Mouse (Mus musculus): Measurements from ENCODE around the gene Pigc. TPM values are rescaled to one million over a fixed set of nuclear protein-coding genes. Genes with fewer than 3 reads are reported as not detected.
A peak's percentile ranks its signal among the peaks of the same experiment; 100 is the strongest.

The Pigc gene
- polyA plus RNA-seq, 1 experiment from 2014 or later = 25.8 TPM

GRCm38 (mm10) chr1:162009086-162009485 lies 40.1 kb downstream of the Pigc start:
- Histone ChIP-seq H3K4me2 (no peak overlapping the region), H3K9me3 (replicated peaks; ENCODE audit: control insufficient read depth, low read length) (no peaks in the 10 kb centered on the region), H3K27ac (ENCODE audit: low read depth, low read length) (peak overlapping the region; percentile 69; the same call in 1 of the 2 replicates), H3K4me3 (ENCODE audit: low read depth, low read length) (no peak overlapping the region), H3K9ac (ENCODE audit: low read depth, low read length) (no peak overlapping the region), H3K27me3 (ENCODE audit: control insufficient read depth, insufficient read depth, low read length) (no peaks in the 10 kb centered on the region), H3K36me3 (ENCODE audit: control insufficient read depth, insufficient read depth, low read length) (no peaks in the 10 kb centered on the region), H3K4me1 (ENCODE audit: control insufficient read depth, insufficient read depth, low read length) (peaks cover 32% of the 10 kb centered on the region)
- 45% methylated on average over 8 of the region's 8 CpGs for WGBS (ENCODE audit: insufficient replicate concordance)
- no peak for ATAC-seq (replicated peaks; ENCODE audit: insufficient number of reproducible peaks, low FRiP score, low TSS enrichment)

GRCm38 (mm10) chr1:162011523-162012245 lies 42.7 kb downstream of the Pigc start:
- H3K9ac ChIP-seq (ENCODE audit: low read depth, low read length) = no peak overlapping the region
- WGBS (ENCODE audit: insufficient replicate concordance) = 43% methylated on average over 16 of the region's 16 CpGs

GRCm38 (mm10) chr1:162013561-162013960 lies 44.6 kb downstream of the Pigc start:
- H3K36me3 ChIP-seq (ENCODE audit: control insufficient read depth, insufficient read depth, low read length) = no peaks in the 10 kb centered on the region
- H3K4me2 ChIP-seq = no peak overlapping the region
- 10% methylated on average over 4 of the region's 4 CpGs for WGBS (ENCODE audit: insufficient replicate concordance)
- H3K4me3 ChIP-seq (ENCODE audit: low read depth, low read length) = no peak overlapping the region
- H3K27me3 ChIP-seq (ENCODE audit: control insufficient read depth, insufficient read depth, low read length) = no peaks in the 10 kb centered on the region
- no peaks in the 10 kb centered on the region for H3K9me3 ChIP-seq (replicated peaks; ENCODE audit: control insufficient read depth, low read length)
- H3K9ac ChIP-seq (ENCODE audit: low read depth, low read length) = no peak overlapping the region
- peak overlapping the region; percentile 38 for H3K27ac ChIP-seq (ENCODE audit: low read depth, low read length)
- peaks cover 25% of the 10 kb centered on the region for H3K4me1 ChIP-seq (ENCODE audit: control insufficient read depth, insufficient read depth, low read length)
- ATAC-seq (replicated peaks; ENCODE audit: insufficient number of reproducible peaks, low FRiP score, low TSS enrichment) = no peak

More at GRCm38 (mm10) chr1:162011523-162012245, 42.7 kb downstream of the Pigc start:
- H3K27ac ChIP-seq (ENCODE audit: low read depth, low read length) = peak overlapping the region; percentile 22; the same call in 1 of the 2 replicates
- no peaks in the 10 kb centered on the region for H3K36me3 ChIP-seq (ENCODE audit: control insufficient read depth, insufficient read depth, low read length)
- no peaks in the 10 kb centered on the region for H3K9me3 ChIP-seq (replicated peaks; ENCODE audit: control insufficient read depth, low read length)
- H3K27me3 ChIP-seq (ENCODE audit: control insufficient read depth, insufficient read depth, low read length) = no peaks in the 10 kb centered on the region
- peaks cover 30% of the 10 kb centered on the region for H3K4me1 ChIP-seq (ENCODE audit: control insufficient read depth, insufficient read depth, low read length)
- peak overlapping the region; percentile 17 for H3K4me2 ChIP-seq
- ATAC-seq (replicated peaks; ENCODE audit: insufficient number of reproducible peaks, low FRiP score, low TSS enrichment) = 0 out of 2 replicates have a peak, but pooled peaks have one; percentile 15
- H3K4me3 ChIP-seq (ENCODE audit: low read depth, low read length) = no peak overlapping the region

- Histone ChIP-seq H3K9ac (ENCODE audit: low read depth, low read length) (no peak overlapping the region), H3K4me1 (ENCODE audit: control insufficient read depth, insufficient read depth, low read length) (peaks cover 17% of the 10 kb centered on the region), H3K4me2 (no peak overlapping the region), H3K9me3 (replicated peaks; ENCODE audit: control insufficient read depth, low read length) (no peaks in the 10 kb centered on the region), H3K4me3 (ENCODE audit: low read depth, low read length) (no peak overlapping the region), H3K27ac (ENCODE audit: low read depth, low read length) (peak overlapping the region; percentile 50; the same call in 1 of the 2 replicates), H3K36me3 (ENCODE audit: control insufficient read depth, insufficient read depth, low read length) (no peaks in the 10 kb centered on the region), H3K27me3 (ENCODE audit: control insufficient read depth, insufficient read depth, low read length) (no peaks in the 10 kb centered on the region)
- ATAC-seq (replicated peaks; ENCODE audit: insufficient number of reproducible peaks, low FRiP score, low TSS enrichment) = no peak
- WGBS (ENCODE audit: insufficient replicate concordance) = 52% methylated on average over 8 of the region's 8 CpGs
These were observed 46.4 kb downstream of the Pigc start for GRCm38 (mm10) chr1:162015247-162015862.

GRCm38 (mm10) chr1:162016982-162017381 lies 48.0 kb downstream of the Pigc start:
- H3K4me2 ChIP-seq = no peak overlapping the region
- no peak for ATAC-seq (replicated peaks; ENCODE audit: insufficient number of reproducible peaks, low FRiP score, low TSS enrichment)
- peak overlapping the region; percentile 86 for H3K27ac ChIP-seq (ENCODE audit: low read depth, low read length)
- no peak overlapping the region for H3K9ac ChIP-seq (ENCODE audit: low read depth, low read length)
- H3K4me3 ChIP-seq (ENCODE audit: low read depth, low read length) = no peak overlapping the region
- no peaks in the 10 kb centered on the region for H3K27me3 ChIP-seq (ENCODE audit: control insufficient read depth, insufficient read depth, low read length)
- H3K4me1 ChIP-seq (ENCODE audit: control insufficient read depth, insufficient read depth, low read length) = peaks cover 18% of the 10 kb centered on the region
- no peaks in the 10 kb centered on the region for H3K36me3 ChIP-seq (ENCODE audit: control insufficient read depth, insufficient read depth, low read length)
- no peaks in the 10 kb centered on the region for H3K9me3 ChIP-seq (replicated peaks; ENCODE audit: control insufficient read depth, low read length)
- WGBS (ENCODE audit: insufficient replicate concordance) = 42% methylated on average over 7 of the region's 7 CpGs

GRCm38 (mm10) chr1:162017975-162018600 lies 49.1 kb downstream of the Pigc start:
- H3K27ac ChIP-seq (ENCODE audit: low read depth, low read length) = peak overlapping the region; percentile 86
- no peaks in the 10 kb centered on the region for H3K36me3 ChIP-seq (ENCODE audit: control insufficient read depth, insufficient read depth, low read length)
- H3K4me2 ChIP-seq = no peak overlapping the region
- H3K4me3 ChIP-seq (ENCODE audit: low read depth, low read length) = no peak overlapping the region
- WGBS (ENCODE audit: insufficient replicate concordance) = 44% methylated on average over 13 of the region's 13 CpGs
- ATAC-seq (replicated peaks; ENCODE audit: insufficient number of reproducible peaks, low FRiP score, low TSS enrichment) = no peak
- H3K4me1 ChIP-seq (ENCODE audit: control insufficient read depth, insufficient read depth, low read length) = peaks cover 18% of the 10 kb centered on the region
- H3K27me3 ChIP-seq (ENCODE audit: control insufficient read depth, insufficient read depth, low read length) = no peaks in the 10 kb centered on the region
- H3K9me3 ChIP-seq (replicated peaks; ENCODE audit: control insufficient read depth, low read length) = no peaks in the 10 kb centered on the region
- H3K9ac ChIP-seq (ENCODE audit: low read depth, low read length) = no peak overlapping the region

GRCm38 (mm10) chr1:162018601-162018977 lies 49.6 kb downstream of the Pigc start:
- 68% methylated on average over 6 of the region's 6 CpGs for WGBS (ENCODE audit: insufficient replicate concordance)
- H3K27me3 ChIP-seq (ENCODE audit: control insufficient read depth, insufficient read depth, low read length) = no peaks in the 10 kb centered on the region
- no peak overlapping the region for H3K4me3 ChIP-seq (ENCODE audit: low read depth, low read length)
- no peaks in the 10 kb centered on the region for H3K36me3 ChIP-seq (ENCODE audit: control insufficient read depth, insufficient read depth, low read length)
- ATAC-seq (replicated peaks; ENCODE audit: insufficient number of reproducible peaks, low FRiP score, low TSS enrichment) = no peak
- H3K27ac ChIP-seq (ENCODE audit: low read depth, low read length) = peak overlapping the region; percentile 86
- no peak overlapping the region for H3K9ac ChIP-seq (ENCODE audit: low read depth, low read length)
- H3K9me3 ChIP-seq (replicated peaks; ENCODE audit: control insufficient read depth, low read length) = no peaks in the 10 kb centered on the region
- H3K4me1 ChIP-seq (ENCODE audit: control insufficient read depth, insufficient read depth, low read length) = peaks cover 13% of the 10 kb centered on the region
- no peak overlapping the region for H3K4me2 ChIP-seq

- no peak overlapping the region for H3K4me3 ChIP-seq (ENCODE audit: low read depth, low read length)
- no peak overlapping the region; the same call in 1 of the 2 replicates for H3K27ac ChIP-seq (ENCODE audit: low read depth, low read length)
- ATAC-seq (replicated peaks; ENCODE audit: insufficient number of reproducible peaks, low FRiP score, low TSS enrichment) = no peak
- no peaks in the 10 kb centered on the region for H3K27me3 ChIP-seq (ENCODE audit: control insufficient read depth, insufficient read depth, low read length)
- H3K9me3 ChIP-seq (replicated peaks; ENCODE audit: control insufficient read depth, low read length) = no peaks in the 10 kb centered on the region
- H3K9ac ChIP-seq (ENCODE audit: low read depth, low read length) = no peak overlapping the region
- H3K36me3 ChIP-seq (ENCODE audit: control insufficient read depth, insufficient read depth, low read length) = no peaks in the 10 kb centered on the region
- 71% methylated on average over 7 of the region's 7 CpGs for WGBS (ENCODE audit: insufficient replicate concordance)
- peaks cover 8% of the 10 kb centered on the region for H3K4me1 ChIP-seq (ENCODE audit: control insufficient read depth, insufficient read depth, low read length)
- no peak overlapping the region for H3K4me2 ChIP-seq
These were observed 51.3 kb downstream of the Pigc start for GRCm38 (mm10) chr1:162020303-162020731.
